Mouse (Mus musculus) liver (tissue): ENCODE data around the gene Ano3.
A peak's percentile ranks its signal among the peaks of the same experiment; 100 is the strongest.
"Not testable (repeated sequence)": the region's sequence is repeated elsewhere in the genome, so short reads cannot be mapped to it uniquely, and the experiment has no call there.

ENCODE experiments used
- DNase-seq: peaks from one replicate; pipeline ENCODE4 v3.0.0-alpha.2; 2020; ENCODE audit warnings: mixed read lengths

Gene Ano3

GRCm38 (mm10) chr2:110950823-110951222 lies at the start of gene Ano3:
Gene Ano3, minus strand, starts transcription at chr2:110950923.
- not testable (repeated sequence) for DNase-seq

GRCm38 (mm10) chr2:110990071-110990470 lies 39.3 kb upstream of the Ano3 start:
- no peak for DNase-seq

GRCm38 (mm10) chr2:110989539-110989938 lies 38.8 kb upstream of the Ano3 start:
- DNase-seq = no peak

- DNase-seq = no peak
Observed at GRCm38 (mm10) chr2:110985853-110986271, 35.1 kb upstream of the Ano3 start.

- DNase-seq = no peak
Observed at GRCm38 (mm10) chr2:110981733-110982132, 31.0 kb upstream of the Ano3 start.

GRCm38 (mm10) chr2:110979610-110980009 lies 28.9 kb upstream of the Ano3 start:
- DNase-seq = no peak

- no peak for DNase-seq
Observed at GRCm38 (mm10) chr2:110976871-110977270, 26.1 kb upstream of the Ano3 start.

GRCm38 (mm10) chr2:110970158-110970557 lies 19.4 kb upstream of the Ano3 start:
- no peak for DNase-seq

GRCm38 (mm10) chr2:110965398-110965797 lies 14.7 kb upstream of the Ano3 start:
- no peak for DNase-seq

- no peak for DNase-seq
Observed at GRCm38 (mm10) chr2:110950432-110950803, 305 bp downstream of the Ano3 start.

GRCm38 (mm10) chr2:110949679-110950431 lies 868 bp downstream of the Ano3 start:
- peak; percentile 5 for DNase-seq

- DNase-seq = no peak
Observed at GRCm38 (mm10) chr2:110945171-110945570, 5.6 kb downstream of the Ano3 start.

GRCm38 (mm10) chr2:110935691-110936090 lies 15.0 kb downstream of the Ano3 start:
- no peak for DNase-seq

GRCm38 (mm10) chr2:110929126-110929525 lies 21.6 kb downstream of the Ano3 start:
- DNase-seq = no peak

- no peak for DNase-seq
Observed at GRCm38 (mm10) chr2:110909506-110909905, 41.2 kb downstream of the Ano3 start.

- no peak for DNase-seq
Observed at GRCm38 (mm10) chr2:110906473-110906872, 44.2 kb downstream of the Ano3 start.

- DNase-seq = no peak
Observed at GRCm38 (mm10) chr2:110896477-110897270, 54.0 kb downstream of the Ano3 start.

GRCm38 (mm10) chr2:110871650-110872049 lies 79.1 kb downstream of the Ano3 start:
- no peak for DNase-seq

GRCm38 (mm10) chr2:110865584-110865983 lies 85.1 kb downstream of the Ano3 start:
- DNase-seq = no peak

- no peak for DNase-seq
Observed at GRCm38 (mm10) chr2:110863376-110863775, 87.3 kb downstream of the Ano3 start.

- no peak for DNase-seq
Observed at GRCm38 (mm10) chr2:110839559-110840243, 111.0 kb downstream of the Ano3 start.

GRCm38 (mm10) chr2:110816189-110816588 lies 134.5 kb downstream of the Ano3 start:
- no peak for DNase-seq

- no peak for DNase-seq
Observed at GRCm38 (mm10) chr2:110814964-110815363, 135.8 kb downstream of the Ano3 start.
